Mouse (Mus musculus) forebrain, embryonic 11.5 days (tissue): ENCODE results near the gene Pth1r. TPM values are rescaled to one million over a fixed set of nuclear protein-coding genes. Genes with fewer than 3 reads are reported as not detected.

Experiments
- ATAC-seq: fragments of 200-750 bp; cut with Nextera tagmentation; replicated peaks from 2 replicates; pipeline ENCODE4 v1.8.0; 2017; ENCODE audit warnings: moderate TSS enrichment; ENCODE audit not compliant: low FRiP score
- DNase-seq: peaks from one replicate; pipeline ENCODE4 v3.0.0-alpha.2; 2017; ENCODE audit warnings: low spot score
- H3K27ac ChIP-seq: fragments of 300-500 bp; sonication (generic); 2 replicates; pipeline ENCODE4 v1.5.1; 2014; ENCODE audit warnings: low read depth, low read length
- H3K27me3 ChIP-seq: fragments of 300-500 bp; sonication (generic); 2 replicates; pipeline ENCODE4 v1.6.1; 2014; ENCODE audit warnings: mild to moderate bottlenecking, low read length, mixed read lengths; ENCODE audit not compliant: control insufficient read depth, insufficient read depth
- H3K36me3 ChIP-seq: fragments of 300-500 bp; sonication (generic); 2 replicates; pipeline ENCODE4 v1.6.1; 2014; ENCODE audit warnings: mild to moderate bottlenecking, low read length, moderate library complexity, mixed read lengths; ENCODE audit not compliant: control insufficient read depth, insufficient read depth
- H3K4me1 ChIP-seq: fragments of 300-500 bp; sonication (generic); replicated peaks from 2 replicates; pipeline ENCODE4 v1.6.1; 2014; ENCODE audit warnings: low read length, mixed read lengths; ENCODE audit not compliant: control insufficient read depth, insufficient read depth
- H3K4me2 ChIP-seq: fragments of 300-500 bp; sonication (generic); 2 replicates; pipeline ENCODE4 v1.6.1; 2014; ENCODE audit warnings: low read depth, mild to moderate bottlenecking, low read length, moderate library complexity, mixed read lengths; ENCODE audit not compliant: severe bottlenecking
- H3K4me3 ChIP-seq: fragments of 300-500 bp; sonication (generic); 2 replicates; pipeline ENCODE4 v1.5.1; 2014; ENCODE audit warnings: low read depth, low read length
- H3K9ac ChIP-seq: fragments of 300-500 bp; sonication (generic); 2 replicates; pipeline ENCODE4 v1.6.1; 2014; ENCODE audit warnings: low read length
- H3K9me3 ChIP-seq: fragments of 300-500 bp; sonication (generic); 2 replicates; pipeline ENCODE4 v1.6.1; 2016; ENCODE audit warnings: low read length, mixed read lengths; ENCODE audit not compliant: control insufficient read depth
- WGBS: fragments of 180-500 bp; shearing (Covaris S2); extraction: QIAGEN DNeasy Blood & Tissue Kit; methylation state at CpG from one replicate; pipeline ENCODE4 v1.1.7; 2014; 5-methylcytosine and 5-hydroxymethylcytosine counted together
- polyA plus RNA-seq: library from polyadenylated mRNA; unstranded; fragments of >200 nt; fragmentation: Nextera tagmentation; extraction: Ambion mirVana; gene quantifications from 2 replicates; pipeline ENCODE4 v1.2.1, GENCODE M21; 2014

Pth1r gene
- polyA plus RNA-seq, 1 experiment from 2014 or later = 21.3 TPM

- Histone ChIP-seq H3K27ac (no peak overlapping the region), H3K27me3 (no peaks in the 10 kb centered on the region), H3K4me1 (no peaks in the 10 kb centered on the region), H3K4me2 (no peak overlapping the region), H3K9ac (no peak overlapping the region), H3K9me3 (no peaks in the 10 kb centered on the region), H3K36me3 (no peaks in the 10 kb centered on the region), H3K4me3 (no peak overlapping the region)
- ATAC-seq (no peak), DNase-seq (no peak)
- WGBS = 72% methylated on average over 8 of the region's 8 CpGs
These were observed 11.7 kb upstream of the Pth1r start for GRCm38 (mm10) chr9:110758605-110759004.

- DNase-seq (no peak), ATAC-seq (no peak)
- Histone ChIP-seq H3K4me2 (no peak overlapping the region), H3K27me3 (no peaks in the 10 kb centered on the region), H3K36me3 (no peaks in the 10 kb centered on the region), H3K9me3 (no peaks in the 10 kb centered on the region), H3K9ac (no peak overlapping the region), H3K4me3 (no peak overlapping the region), H3K4me1 (no peaks in the 10 kb centered on the region), H3K27ac (no peak overlapping the region)
- WGBS = 86% methylated on average over 5 of the region's 5 CpGs
These were observed 10.9 kb upstream of the Pth1r start for GRCm38 (mm10) chr9:110757816-110758215.

- no peaks in the 10 kb centered on the region for H3K4me1 ChIP-seq
- WGBS = 85% methylated on average over 4 of the region's 4 CpGs
- ATAC-seq (no peak), DNase-seq (no peak)
- H3K27ac ChIP-seq = no peak overlapping the region
- H3K27me3 ChIP-seq = no peaks in the 10 kb centered on the region
- H3K36me3 ChIP-seq = no peaks in the 10 kb centered on the region
- no peak overlapping the region for H3K4me2 ChIP-seq
- no peaks in the 10 kb centered on the region for H3K9me3 ChIP-seq
- no peak overlapping the region for H3K9ac ChIP-seq
- H3K4me3 ChIP-seq = no peak overlapping the region
These were observed 6.8 kb upstream of the Pth1r start for GRCm38 (mm10) chr9:110753773-110754172.

- Histone ChIP-seq H3K4me2 (no peak overlapping the region), H3K36me3 (no peaks in the 10 kb centered on the region), H3K9me3 (no peaks in the 10 kb centered on the region), H3K4me3 (no peak overlapping the region), H3K27ac (no peak overlapping the region), H3K27me3 (no peaks in the 10 kb centered on the region), H3K4me1 (no peaks in the 10 kb centered on the region), H3K9ac (no peak overlapping the region)
- DNase-seq (no peak), ATAC-seq (no peak)
- WGBS = 74% methylated on average over 4 of the region's 4 CpGs
These were observed 6.0 kb upstream of the Pth1r start for GRCm38 (mm10) chr9:110752917-110753435.

- DNase-seq (no peak), ATAC-seq (no peak)
- H3K27ac ChIP-seq = no peak overlapping the region
- H3K9me3 ChIP-seq = no peaks in the 10 kb centered on the region
- H3K36me3 ChIP-seq = no peaks in the 10 kb centered on the region
- no peak overlapping the region for H3K9ac ChIP-seq
- H3K27me3 ChIP-seq = 0 out of 2 replicates have a peak, but pooled peaks cover 2% of the 10 kb centered on the region
- no peaks in the 10 kb centered on the region for H3K4me1 ChIP-seq
- no peak overlapping the region for H3K4me2 ChIP-seq
- H3K4me3 ChIP-seq = no peak overlapping the region
- WGBS = 78% methylated on average over 5 of the region's 5 CpGs
These were observed 4.5 kb upstream of the Pth1r start for GRCm38 (mm10) chr9:110751412-110751811.

GRCm38 (mm10) chr9:110750404-110751187, 3.7 kb upstream of the Pth1r start:
- ATAC-seq (no peak), DNase-seq (no peak)
- H3K36me3 ChIP-seq = no peaks in the 10 kb centered on the region
- H3K27me3 ChIP-seq = peaks cover 2% of the 10 kb centered on the region; the same call in 1 of the 2 replicates
- no peaks in the 10 kb centered on the region for H3K9me3 ChIP-seq
- H3K9ac ChIP-seq = no peak overlapping the region
- WGBS = 47% methylated on average over 14 of the region's 14 CpGs
- H3K4me2 ChIP-seq = no peak overlapping the region
- no peaks in the 10 kb centered on the region for H3K4me1 ChIP-seq
- no peak overlapping the region for H3K27ac ChIP-seq
- no peak overlapping the region for H3K4me3 ChIP-seq

GRCm38 (mm10) chr9:110748451-110748850, 1.5 kb upstream of the Pth1r start:
- Histone ChIP-seq H3K36me3 (no peaks in the 10 kb centered on the region), H3K27me3 (peaks cover 16% of the 10 kb centered on the region), H3K4me1 (no peaks in the 10 kb centered on the region; the same call in 1 of the 2 replicates), H3K27ac (no peak overlapping the region), H3K9me3 (no peaks in the 10 kb centered on the region), H3K4me2 (no peak overlapping the region), H3K9ac (no peak overlapping the region), H3K4me3 (no peak overlapping the region)
- DNase-seq (no peak), ATAC-seq (no peak)
- WGBS = 73% methylated on average over 2 of the region's 2 CpGs

GRCm38 (mm10) chr9:110746238-110746637, 707 bp downstream of the Pth1r start:
- 35% methylated on average over 5 of the region's 5 CpGs for WGBS
- Histone ChIP-seq H3K36me3 (no peaks in the 10 kb centered on the region), H3K4me3 (no peak overlapping the region), H3K9ac (no peak overlapping the region), H3K27ac (no peak overlapping the region), H3K4me1 (peaks cover 7% of the 10 kb centered on the region; the same call in 1 of the 2 replicates), H3K4me2 (no peak overlapping the region), H3K27me3 (peaks cover 25% of the 10 kb centered on the region), H3K9me3 (no peaks in the 10 kb centered on the region)
- ATAC-seq = no peak
- DNase-seq = no peak

- H3K4me2 ChIP-seq = no peak overlapping the region
- no peak overlapping the region for H3K27ac ChIP-seq
- H3K9me3 ChIP-seq = no peaks in the 10 kb centered on the region
- H3K4me1 ChIP-seq = peaks cover 7% of the 10 kb centered on the region; the same call in 1 of the 2 replicates
- H3K9ac ChIP-seq = no peak overlapping the region
- no peak for DNase-seq
- H3K4me3 ChIP-seq = no peak overlapping the region
- H3K36me3 ChIP-seq = no peaks in the 10 kb centered on the region
- H3K27me3 ChIP-seq = peaks cover 30% of the 10 kb centered on the region
- 11% methylated on average over 5 of the region's 5 CpGs for WGBS
- ATAC-seq = no peak
These were observed 1.2 kb downstream of the Pth1r start for GRCm38 (mm10) chr9:110745752-110746151.
